In the genomic region with DNA sequence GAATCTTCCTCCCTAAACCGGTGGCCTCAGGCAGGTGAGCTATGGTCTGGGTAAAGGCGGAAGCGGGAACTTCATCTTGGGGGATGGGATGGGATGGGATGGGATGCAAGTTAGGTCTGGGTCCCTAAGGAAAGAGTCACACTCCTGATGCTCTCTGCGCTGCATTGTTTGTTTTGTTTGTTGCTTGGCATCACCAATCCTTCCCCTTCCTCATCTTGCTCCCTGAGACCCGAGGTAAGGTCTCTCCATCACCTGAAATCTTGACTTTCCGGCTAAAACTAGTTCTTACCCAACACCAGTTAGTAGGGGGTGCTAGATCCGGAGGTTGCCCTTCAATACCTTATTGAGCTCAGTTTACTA, we compare ENCODE assay signal across 10 mouse cellular contexts. TPM values are rescaled to one million over a fixed set of nuclear protein-coding genes. Genes with fewer than 3 reads are reported as not detected.
DNase-seq lines count a peak whose midpoint lies in the region; ATAC-seq lines count a peak whose summit lies in the region.
"Had no signal": no experiment of that assay in that cellular context is flagged by ENCODE, and none has a peak within 500 bp of the region (broad histone marks: within the 10 kb centered on the region; RNA-seq: fewer than 3 reads in every experiment).

No protein-coding gene starts in this region.

- H3K4me2 ChIP-seq in kidney, embryonic 15.5 days: peak overlapping the region; percentile 50
- H3K4me2 ChIP-seq in embryonic facial prominence, embryonic 12.5 days (replicated peaks): peak overlapping the region; percentile 29
- 0 out of 2 replicates have a peak overlapping the region, but pooled peaks have one; percentile 5 for H3K4me2 ChIP-seq in midbrain, embryonic 13.5 days (replicated peaks)

- peaks cover 52% of the 10 kb centered on the region for H3K4me1 ChIP-seq in kidney, embryonic 15.5 days
- H3K4me1 ChIP-seq in embryonic facial prominence, embryonic 12.5 days: peaks cover 14% of the 10 kb centered on the region
- peaks cover 6% of the 10 kb centered on the region for H3K4me1 ChIP-seq in midbrain, embryonic 13.5 days (replicated peaks)

- WGBS in kidney, embryonic 15.5 days: 17% methylated on average over 7 of the region's 7 CpGs
- 14% methylated on average over 7 of the region's 7 CpGs for WGBS in embryonic facial prominence, embryonic 12.5 days
- 14% methylated on average over 7 of the region's 7 CpGs for WGBS in midbrain, embryonic 13.5 days

- H3K9ac ChIP-seq in kidney, embryonic 15.5 days: peak overlapping the region; percentile 35
- H3K9ac ChIP-seq in embryonic facial prominence, embryonic 12.5 days: peak overlapping the region; percentile 31; the same call in 1 of the 2 replicates
- no peak overlapping the region for H3K9ac ChIP-seq in midbrain, embryonic 13.5 days (replicated peaks)

- peak overlapping the region; percentile 96 for H3K27ac ChIP-seq in kidney, embryonic 15.5 days
- H3K27ac ChIP-seq in embryonic facial prominence, embryonic 12.5 days: no peak overlapping the region
- no peak overlapping the region for H3K27ac ChIP-seq in midbrain, embryonic 13.5 days

- intact Hi-C loops in left cerebral cortex, postnatal 36 days (cut with DNase I): no loop called here

- H3K4me3 ChIP-seq in kidney, embryonic 15.5 days (replicated peaks): peak overlapping the region; percentile 47
- H3K4me3 ChIP-seq in embryonic facial prominence, embryonic 12.5 days: peak overlapping the region; percentile 31
- H3K4me3 ChIP-seq in midbrain, embryonic 13.5 days (replicated peaks): no peak overlapping the region

- no peak for ATAC-seq in kidney, embryonic 15.5 days (replicated peaks; ENCODE audit: low FRiP score)
- no peak for ATAC-seq in embryonic facial prominence, embryonic 12.5 days (ENCODE audit: insufficient number of reproducible peaks, insufficient read depth, low FRiP score, low TSS enrichment)
- ATAC-seq in midbrain, embryonic 13.5 days: no peak
- ATAC-seq: inflammation-experienced regulatory T-cells, adult 6 months; Patski had no signal

- no peak for DNase-seq in kidney, postnatal 36 days
- peak; percentile 18 for DNase-seq in induced T-regulatory cell, adult 2 months (ENCODE audit: low read depth)
- no peak for DNase-seq in cerebellum, postnatal 14 days
- DNase-seq in cerebellum, postnatal 4 days (ENCODE audit: low spot score in 2 of 2): no peak
- no peak for DNase-seq in left cerebral cortex, postnatal 36 days (ENCODE audit: low spot score in 2 of 2)

- H3K9me3 ChIP-seq in kidney, embryonic 15.5 days (replicated peaks): no peaks in the 10 kb centered on the region
- H3K9me3 ChIP-seq in embryonic facial prominence, embryonic 12.5 days: no peaks in the 10 kb centered on the region
- H3K9me3 ChIP-seq in midbrain, embryonic 13.5 days: no peaks in the 10 kb centered on the region

- H3K36me3 ChIP-seq in kidney, embryonic 15.5 days: peaks cover 12% of the 10 kb centered on the region
- no peaks in the 10 kb centered on the region for H3K36me3 ChIP-seq in embryonic facial prominence, embryonic 12.5 days
- H3K36me3 ChIP-seq in midbrain, embryonic 13.5 days: no peaks in the 10 kb centered on the region

- H3K27me3 ChIP-seq in kidney, embryonic 15.5 days: peaks cover 29% of the 10 kb centered on the region
- peaks cover 59% of the 10 kb centered on the region for H3K27me3 ChIP-seq in embryonic facial prominence, embryonic 12.5 days
- H3K27me3 ChIP-seq in midbrain, embryonic 13.5 days: peaks cover 43% of the 10 kb centered on the region
- H3K27me3 ChIP-seq: Patski had no signal

RNA-seq across cellular contexts. Expression of a gene that starts 1.3 kb away (rescaled TPM):
- polyA plus RNA-seq in kidney, embryonic 15.5 days (2015; fragmentation: Nextera tagmentation; extraction: Ambion mirVana): 68.8 and 69.8 TPM in 2 replicates
- 7.3 and 7.7 TPM in 2 replicates for polyA plus RNA-seq in embryonic facial prominence, embryonic 12.5 days (2016; fragmentation: Nextera tagmentation; extraction: Ambion mirVana)
- 0.21 and 0.24 TPM in 2 replicates for polyA plus RNA-seq in midbrain, embryonic 13.5 days (2015; fragmentation: Nextera tagmentation; extraction: Ambion mirVana)
- 1 to 10 TPM; 2.8 to 2.9 TPM for total RNA-seq in left cerebral cortex, postnatal 36 days (2021)

RNA-seq across cellular contexts. Expression of a gene that starts 8.7 kb away (rescaled TPM):
- 101 and 106 TPM in 2 replicates for polyA plus RNA-seq in kidney, embryonic 15.5 days (2015; fragmentation: Nextera tagmentation; extraction: Ambion mirVana)
- polyA plus RNA-seq in embryonic facial prominence, embryonic 12.5 days (2016; fragmentation: Nextera tagmentation; extraction: Ambion mirVana): 78.4 and 85.6 TPM in 2 replicates
- 231 and 239 TPM in 2 replicates for polyA plus RNA-seq in midbrain, embryonic 13.5 days (2015; fragmentation: Nextera tagmentation; extraction: Ambion mirVana)
- total RNA-seq in left cerebral cortex, postnatal 36 days (2021): 100 to 1,000 TPM; 100 to 126 TPM

RNA-seq across cellular contexts. Expression of a gene that starts 35.2 kb away (rescaled TPM):
- polyA plus RNA-seq in kidney, embryonic 15.5 days (2015; fragmentation: Nextera tagmentation; extraction: Ambion mirVana): 46.2 and 48.0 TPM in 2 replicates
- polyA plus RNA-seq in embryonic facial prominence, embryonic 12.5 days (2016; fragmentation: Nextera tagmentation; extraction: Ambion mirVana): 47.4 and 49.4 TPM in 2 replicates
- polyA plus RNA-seq in midbrain, embryonic 13.5 days (2015; fragmentation: Nextera tagmentation; extraction: Ambion mirVana): 7.1 and 7.6 TPM in 2 replicates
- 1 to 10 TPM; 1.7 to 2.4 TPM for total RNA-seq in left cerebral cortex, postnatal 36 days (2021)

RNA-seq across cellular contexts. Expression of a gene that starts 47.2 kb away (rescaled TPM):
- 16.9 and 17.5 TPM in 2 replicates for polyA plus RNA-seq in kidney, embryonic 15.5 days (2015; fragmentation: Nextera tagmentation; extraction: Ambion mirVana)
- polyA plus RNA-seq in embryonic facial prominence, embryonic 12.5 days (2016; fragmentation: Nextera tagmentation; extraction: Ambion mirVana): 9.8 and 10.4 TPM in 2 replicates
- 9.2 and 10.7 TPM in 2 replicates for polyA plus RNA-seq in midbrain, embryonic 13.5 days (2015; fragmentation: Nextera tagmentation; extraction: Ambion mirVana)
- 10 to 100 TPM in 1 of 2 experiments, 1 to 10 TPM in 1; 9.9 to 10.9 TPM for total RNA-seq in left cerebral cortex, postnatal 36 days (2021)
